Mouse (Mus musculus) heart, postnatal 0 days (tissue): ENCODE measurements around the gene Cltc. TPM values are rescaled to one million over a fixed set of nuclear protein-coding genes. Genes with fewer than 3 reads are reported as not detected.

ENCODE experiments used
- ATAC-seq: fragments of 200-750 bp; cut with Nextera tagmentation; 2 replicates; pipeline ENCODE4 v1.8.0; 2017; ENCODE audit warnings: low read depth, moderate number of reproducible peaks, moderate library complexity; ENCODE audit not compliant: insufficient read depth
- DNase-seq: peaks from one replicate; pipeline ENCODE4 v3.0.0-alpha.2; 2016; ENCODE audit warnings: low spot score
- H3K27ac ChIP-seq: fragments of 300-500 bp; sonication (generic); 2 replicates; pipeline ENCODE4 v1.5.1; 2014; ENCODE audit warnings: low read depth, mild to moderate bottlenecking
- H3K27me3 ChIP-seq: fragments of 300-500 bp; sonication (generic); 2 replicates; pipeline ENCODE4 v1.6.1; 2014; ENCODE audit warnings: low read length, mixed read lengths; ENCODE audit not compliant: control insufficient read depth, insufficient read depth
- H3K36me3 ChIP-seq: fragments of 300-500 bp; sonication (generic); replicated peaks from 2 replicates; pipeline ENCODE4 v1.6.1; 2014; ENCODE audit warnings: low read length, mixed read lengths; ENCODE audit not compliant: control insufficient read depth, insufficient read depth
- H3K4me1 ChIP-seq: fragments of 300-500 bp; sonication (generic); 2 replicates; pipeline ENCODE4 v1.6.1; 2014; ENCODE audit warnings: antibody characterized with exemption; ENCODE audit not compliant: control insufficient read depth, insufficient read depth
- H3K4me2 ChIP-seq: fragments of 300-500 bp; sonication (generic); 2 replicates; pipeline ENCODE4 v1.6.1; 2014; ENCODE audit warnings: low read depth, mild to moderate bottlenecking, low read length, moderate library complexity
- H3K4me3 ChIP-seq: fragments of 300-500 bp; sonication (generic); 2 replicates; pipeline ENCODE4 v1.5.1; 2014; ENCODE audit warnings: low read depth, low read length
- H3K9ac ChIP-seq: fragments of 300-500 bp; sonication (generic); replicated peaks from 2 replicates; pipeline ENCODE4 v1.6.1; 2014; ENCODE audit warnings: low read depth, low read length, mixed read lengths
- H3K9me3 ChIP-seq: fragments of 300-500 bp; sonication (generic); replicated peaks from 2 replicates; pipeline ENCODE4 v1.6.1; 2016; ENCODE audit warnings: low read length; ENCODE audit not compliant: control insufficient read depth
- CTCF ChIP-seq: IDR thresholded peaks from 2 replicates; pipeline ENCODE4 v1.5.1; 2016; ENCODE audit warnings: antibody characterized with exemption, control low read depth, low read depth
- EP300 ChIP-seq: IDR thresholded peaks from 2 replicates; pipeline ENCODE4 v1.6.1; 2016; ENCODE audit warnings: antibody characterized with exemption, low read depth
- WGBS: fragments of 180-500 bp; shearing (Covaris S2); extraction: QIAGEN DNeasy Blood & Tissue Kit; methylation state at CpG from one replicate; pipeline ENCODE4 v1.1.7; 2014; 5-methylcytosine and 5-hydroxymethylcytosine counted together
- polyA plus RNA-seq: library from polyadenylated mRNA; unstranded; fragments of >200 nt; fragmentation: Nextera tagmentation; extraction: Ambion mirVana; gene quantifications from 2 replicates; pipeline ENCODE4 v1.2.1, GENCODE M21; 2015
- total RNA-seq: library from RNA; depleted of rRNA; stranded (reverse); fragments of >200 nt; gene quantifications from 2 replicates; pipeline ENCODE4 v1.2.3, GENCODE M21; 2014; ENCODE audit warnings: low replicate concordance

Gene Cltc
- total and polyA plus RNA-seq, 2 experiments from 2014 or later = 77.6 to 185 TPM

DNA sequence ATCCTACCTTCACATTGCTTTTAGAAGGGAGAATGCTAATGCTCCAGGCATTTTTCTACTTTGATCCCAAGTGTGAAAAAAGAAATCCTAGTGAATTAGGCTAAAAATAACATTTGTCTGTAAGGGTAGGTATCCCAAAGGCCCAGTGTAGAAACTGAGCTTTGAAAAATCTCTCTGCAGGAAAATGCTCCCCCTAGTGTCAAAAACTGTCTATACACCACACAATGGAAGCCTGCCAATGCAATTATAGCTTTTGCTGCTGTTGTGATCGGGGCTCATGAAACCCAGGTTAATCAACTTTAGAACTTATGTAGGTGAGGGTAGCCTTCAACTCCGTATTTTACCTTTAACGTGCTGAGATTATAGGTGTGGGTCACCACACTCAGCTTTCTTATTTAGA lies 103.9 kb downstream of the Cltc start:
- peak; percentile 79 for TF ChIP-seq CTCF
- TF ChIP-seq EP300 = no peak
- no peaks in the 10 kb centered on the region for H3K9me3 ChIP-seq
- 0 out of 2 replicates have a peak, but pooled peaks cover 6% of the 10 kb centered on the region for H3K4me1 ChIP-seq
- H3K4me2 ChIP-seq = no peak overlapping the region
- H3K36me3 ChIP-seq = no peaks in the 10 kb centered on the region
- ATAC-seq (no peak; the same call in 1 of the 2 replicates), DNase-seq (peak; percentile 81)
- 9% methylated on average over 3 of the region's 3 CpGs for WGBS
- peak overlapping the region; percentile 12 for H3K27ac ChIP-seq
- H3K4me3 ChIP-seq = no peak overlapping the region
- no peaks in the 10 kb centered on the region for H3K27me3 ChIP-seq
- H3K9ac ChIP-seq = no peak overlapping the region

GRCm38 (mm10) chr11:86652578-86652979 lies 104.8 kb downstream of the Cltc start:
- no peak overlapping the region for H3K4me2 ChIP-seq
- 0 out of 2 replicates have a peak, but pooled peaks cover 6% of the 10 kb centered on the region for H3K4me1 ChIP-seq
- no peak for DNase-seq
- H3K27me3 ChIP-seq = no peaks in the 10 kb centered on the region
- ATAC-seq = no peak
- no peaks in the 10 kb centered on the region for H3K9me3 ChIP-seq
- no peak overlapping the region for H3K4me3 ChIP-seq
- H3K9ac ChIP-seq = no peak overlapping the region
- no peaks in the 10 kb centered on the region for H3K36me3 ChIP-seq
- peak overlapping the region; percentile 16 for H3K27ac ChIP-seq
- no peak for TF ChIP-seq CTCF
- no peak for TF ChIP-seq EP300
- 71% methylated on average over 4 of the region's 4 CpGs for WGBS

DNA sequence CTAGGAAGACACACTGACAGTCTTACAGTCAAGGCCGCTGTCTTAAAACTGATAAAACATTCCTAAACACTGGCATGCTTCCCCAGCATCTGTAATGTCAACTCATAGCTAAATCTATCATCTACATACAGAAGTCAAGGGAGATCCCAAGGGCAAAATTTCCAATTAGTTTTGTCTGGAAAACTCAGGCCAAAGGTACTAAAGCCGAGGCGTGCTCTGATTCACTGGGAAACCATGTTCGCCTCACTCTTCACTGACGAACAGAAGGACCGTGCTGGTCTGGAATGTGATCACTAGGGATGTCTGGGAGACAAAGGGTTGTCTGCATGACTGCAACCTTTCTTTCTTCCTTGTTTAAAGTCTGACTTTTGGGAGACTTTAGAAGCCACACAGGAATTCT lies 106.7 kb downstream of the Cltc start:
- Histone ChIP-seq H3K27ac (peak overlapping the region; percentile 16; the same call in 1 of the 2 replicates), H3K4me3 (no peak overlapping the region)
- no peak for ATAC-seq

DNA sequence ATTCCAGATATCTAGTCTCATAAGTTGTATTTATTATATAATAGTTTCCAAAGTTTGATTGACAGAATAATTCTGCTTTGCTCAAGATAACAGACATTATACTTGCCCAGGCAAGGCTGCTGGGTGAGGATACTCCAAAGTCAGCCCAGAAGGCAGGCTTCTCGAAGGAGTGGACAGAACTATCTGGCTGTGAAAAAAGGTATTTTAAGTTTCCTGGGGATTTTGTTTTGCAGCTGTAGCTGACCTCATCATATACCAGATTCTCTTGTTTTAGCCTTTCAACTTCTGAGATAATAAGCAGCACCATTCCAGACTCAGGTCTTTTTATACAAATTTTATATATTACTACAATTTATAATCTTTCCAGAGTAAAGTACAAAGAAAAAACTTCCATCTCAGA lies 107.8 kb downstream of the Cltc start:
- H3K4me2 ChIP-seq = no peak overlapping the region
- H3K27ac ChIP-seq = no peak overlapping the region
- no peak for DNase-seq
- WGBS = 76% methylated on average over 1 of the region's 1 CpGs
- no peaks in the 10 kb centered on the region for H3K27me3 ChIP-seq
- no peak overlapping the region for H3K9ac ChIP-seq
- H3K9me3 ChIP-seq = no peaks in the 10 kb centered on the region
- H3K4me1 ChIP-seq = peaks cover 11% of the 10 kb centered on the region; the same call in 1 of the 2 replicates
- ATAC-seq = no peak
- TF ChIP-seq EP300 (no peak), CTCF (no peak)
- no peaks in the 10 kb centered on the region for H3K36me3 ChIP-seq
- H3K4me3 ChIP-seq = no peak overlapping the region

More for the DNA sequence above, 106.7 kb downstream of the Cltc start:
- 41% methylated on average over 6 of the region's 6 CpGs for WGBS
- no peak for TF ChIP-seq CTCF
- no peak overlapping the region for H3K4me2 ChIP-seq
- H3K9me3 ChIP-seq = no peaks in the 10 kb centered on the region
- H3K9ac ChIP-seq = no peak overlapping the region
- no peak for DNase-seq
- H3K36me3 ChIP-seq = no peaks in the 10 kb centered on the region
- H3K4me1 ChIP-seq = peaks cover 11% of the 10 kb centered on the region; the same call in 1 of the 2 replicates
- H3K27me3 ChIP-seq = no peaks in the 10 kb centered on the region

- H3K4me2 ChIP-seq = no peak overlapping the region
- ATAC-seq = no peak
- TF ChIP-seq EP300 (no peak), CTCF (no peak)
- H3K4me3 ChIP-seq = no peak overlapping the region
- H3K27ac ChIP-seq = no peak overlapping the region
- no peaks in the 10 kb centered on the region for H3K9me3 ChIP-seq
- no peaks in the 10 kb centered on the region for H3K27me3 ChIP-seq
- no peak overlapping the region for H3K9ac ChIP-seq
- H3K4me1 ChIP-seq = peaks cover 11% of the 10 kb centered on the region; the same call in 1 of the 2 replicates
- H3K36me3 ChIP-seq = peaks cover 5% of the 10 kb centered on the region; the same call in 1 of the 2 replicates
- DNase-seq = no peak
- 90% methylated on average over 15 of the region's 15 CpGs for WGBS
Measured at GRCm38 (mm10) chr11:86647706-86648447, 109.5 kb downstream of the Cltc start.
